Mouse (Mus musculus) liver, embryonic 14.5 days (tissue): ENCODE results near the gene Tsen2.

Source experiments
- CTCF ChIP-seq: IDR thresholded peaks from 2 replicates; pipeline ENCODE4 v1.5.1; 2016; ENCODE audit warnings: antibody characterized with exemption, low read depth, control low read depth
- EP300 ChIP-seq: IDR thresholded peaks from 2 replicates; pipeline ENCODE4 v1.6.1; 2016; ENCODE audit warnings: antibody characterized with exemption, low read depth

DNA sequence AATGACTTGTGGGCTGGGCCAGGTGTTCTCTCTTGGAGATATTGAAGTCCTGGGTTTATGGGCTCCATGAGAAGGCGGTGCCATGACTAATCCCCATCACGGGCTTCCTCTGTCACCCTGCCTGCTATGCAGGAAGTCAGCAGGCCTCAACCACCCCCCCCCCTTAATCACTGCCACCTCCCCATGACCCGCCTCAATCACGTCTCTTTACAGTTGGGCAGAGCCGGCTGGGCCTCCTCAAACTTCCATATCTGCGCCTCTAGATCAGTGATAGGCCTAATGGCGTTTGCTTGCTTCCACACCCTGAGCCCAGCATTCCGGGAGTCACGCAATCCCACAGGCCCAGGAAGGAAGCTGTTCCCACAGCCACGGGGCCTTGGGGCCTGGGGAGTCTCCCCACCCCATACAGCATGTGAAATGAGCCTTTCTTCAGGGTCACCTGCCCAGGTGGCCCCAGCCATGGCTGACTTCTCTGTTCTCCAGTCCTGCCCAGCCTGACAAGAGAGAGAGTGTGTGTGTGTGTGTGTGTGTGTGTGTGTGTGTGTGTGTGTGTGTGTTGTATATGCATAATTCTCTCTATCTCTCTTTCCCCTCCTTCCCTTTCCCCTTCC, 40.8 kb upstream of the Tsen2 start:
- no peak for TF ChIP-seq CTCF
- TF ChIP-seq EP300, result no peak
